Mouse (Mus musculus): ENCODE measurements around the gene Neil1.

The Neil1 gene

DNA sequence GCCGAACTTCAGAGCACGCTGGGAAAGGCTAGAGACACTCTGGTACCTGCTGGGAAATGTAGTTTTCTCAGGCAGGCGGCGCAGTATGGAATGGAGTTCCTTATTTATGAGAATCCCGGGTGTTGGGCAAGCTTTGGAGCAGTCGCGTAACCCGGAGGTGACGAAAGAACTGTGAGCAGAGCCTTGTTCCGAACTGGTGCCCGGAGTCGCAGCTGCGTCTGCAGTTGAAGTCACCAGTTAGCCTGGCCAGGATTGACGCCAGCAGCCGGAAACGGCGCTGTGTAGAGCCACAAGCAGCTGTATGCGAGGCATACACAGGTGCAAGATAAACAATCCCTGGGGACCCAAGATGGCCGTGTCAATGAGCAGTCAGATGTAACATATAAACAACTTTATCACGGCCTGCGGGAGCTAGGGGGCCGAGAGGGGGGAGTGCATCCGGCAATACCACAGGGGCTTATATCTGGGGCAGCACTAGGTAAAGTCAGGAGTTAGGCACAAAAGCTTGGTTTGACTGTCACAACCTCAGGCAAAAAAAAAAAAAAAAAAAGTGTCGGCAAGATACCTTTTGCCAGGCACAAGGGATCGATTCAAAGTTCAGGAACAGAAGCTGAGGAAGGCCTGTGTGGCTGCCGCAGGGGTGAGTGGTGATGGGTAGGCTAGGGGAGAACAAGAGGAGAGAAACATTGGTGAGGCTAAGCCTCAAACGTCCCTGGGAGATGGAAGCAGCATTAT lies at the start of gene Neil1:
TSS of gene Neil1 (minus strand) at position 162 of the 735 bp plus-strand sequence.
- in situ Hi-C loops (cut with MboI): no loop called here

DNA sequence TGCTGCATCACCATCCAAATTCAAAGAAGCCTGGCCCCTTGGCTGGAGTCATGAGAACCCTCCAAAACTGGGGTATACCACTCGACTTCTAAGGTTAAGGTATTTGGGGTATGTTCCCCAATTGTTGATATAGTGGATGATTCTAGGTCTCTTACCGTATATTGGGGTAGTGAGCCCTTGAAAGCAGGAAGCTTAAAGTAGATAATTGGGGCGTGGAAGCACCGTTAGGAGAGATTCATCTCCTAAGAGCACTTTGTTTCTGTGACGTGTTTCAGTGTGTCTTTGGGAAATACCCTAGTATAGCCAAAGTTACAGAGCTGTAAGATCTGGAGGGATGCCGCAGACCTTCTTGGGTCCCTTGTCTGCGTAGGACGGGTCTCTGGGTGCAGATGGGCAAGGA lies 49.3 kb upstream of the Neil1 start:
- in situ Hi-C loops (cut with MboI): no loop called here

DNA sequence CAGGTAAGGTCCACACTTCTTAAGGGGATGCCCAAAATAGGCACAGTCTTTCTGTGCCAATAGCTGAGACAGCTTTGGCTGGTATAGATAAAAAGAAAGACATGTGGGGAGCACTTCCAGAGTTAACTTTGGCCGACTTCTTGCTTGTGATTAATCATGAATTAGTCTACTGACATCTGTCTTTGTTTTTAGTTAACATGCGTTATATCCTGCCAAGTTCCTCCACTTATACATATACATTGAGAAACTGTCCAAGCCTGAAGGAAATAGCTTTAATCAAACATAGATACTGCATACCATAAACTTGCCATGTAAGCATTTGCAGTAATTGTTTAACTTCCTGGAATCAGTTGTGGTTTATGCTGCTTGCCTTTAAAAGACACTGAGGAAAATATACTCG lies 48.6 kb upstream of the Neil1 start:
- in situ Hi-C loops (cut with MboI): no loop called here

DNA sequence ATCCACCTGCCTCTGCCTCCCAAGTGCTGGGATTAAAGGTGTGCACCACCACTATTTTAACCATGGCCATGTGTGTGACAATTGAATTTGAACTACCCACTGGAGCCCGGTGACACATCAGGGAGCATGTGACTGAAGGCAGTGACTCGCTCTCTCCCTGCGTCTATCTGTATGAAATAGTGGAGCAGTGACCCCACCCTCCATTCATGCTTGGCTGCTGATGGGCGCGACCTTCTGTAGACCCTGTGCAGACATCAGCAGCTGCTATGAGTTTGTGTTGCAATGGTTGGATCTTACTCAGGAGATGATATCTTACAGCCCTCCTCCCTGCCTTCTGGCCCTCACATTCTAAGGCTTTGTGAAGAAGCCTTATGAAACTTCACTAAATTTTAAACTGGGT lies 20.3 kb upstream of the Neil1 start:
- in situ Hi-C loops (cut with MboI): no loop called here

DNA sequence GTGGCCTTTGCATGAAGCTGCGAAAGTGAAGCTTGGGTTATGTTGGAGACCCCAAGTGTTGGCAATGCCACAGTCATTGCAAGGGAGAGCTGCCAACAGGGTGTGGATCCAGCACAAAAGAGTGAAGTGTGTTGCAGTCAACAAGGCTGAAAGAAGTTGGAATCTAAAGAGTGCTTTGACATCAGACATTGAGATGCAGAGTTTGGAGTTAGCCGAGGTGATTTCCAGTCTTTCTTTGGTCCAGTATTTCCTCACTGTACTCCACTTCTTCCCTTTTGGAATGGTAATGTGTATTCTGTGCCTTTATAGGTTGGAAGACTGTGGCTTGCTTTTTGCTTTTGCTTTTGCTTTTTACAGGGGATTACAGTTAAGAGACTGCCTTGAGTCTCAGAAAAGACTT lies 18.1 kb upstream of the Neil1 start:
- in situ Hi-C loops (cut with MboI): no loop called here

DNA sequence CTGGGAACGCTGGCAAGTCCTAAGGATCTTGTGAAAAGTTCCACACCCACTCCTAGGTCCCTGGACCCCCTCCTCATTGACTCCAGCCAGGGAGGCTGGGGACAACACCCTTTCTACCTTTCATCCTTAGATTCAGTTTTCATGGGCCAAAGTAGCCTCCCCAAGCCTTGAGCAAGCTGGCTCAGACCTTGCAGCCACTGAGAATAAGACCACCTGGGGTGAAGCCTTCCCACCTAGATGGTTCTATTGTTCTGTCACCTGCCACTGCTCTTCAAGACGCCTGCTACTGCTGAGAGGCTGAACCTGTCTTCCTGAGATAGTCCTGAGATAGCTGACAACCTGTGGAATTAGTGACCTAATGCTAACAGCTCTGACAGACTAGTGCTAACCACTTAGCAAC lies 15.0 kb upstream of the Neil1 start:
- in situ Hi-C loops (cut with MboI): no loop called here

DNA sequence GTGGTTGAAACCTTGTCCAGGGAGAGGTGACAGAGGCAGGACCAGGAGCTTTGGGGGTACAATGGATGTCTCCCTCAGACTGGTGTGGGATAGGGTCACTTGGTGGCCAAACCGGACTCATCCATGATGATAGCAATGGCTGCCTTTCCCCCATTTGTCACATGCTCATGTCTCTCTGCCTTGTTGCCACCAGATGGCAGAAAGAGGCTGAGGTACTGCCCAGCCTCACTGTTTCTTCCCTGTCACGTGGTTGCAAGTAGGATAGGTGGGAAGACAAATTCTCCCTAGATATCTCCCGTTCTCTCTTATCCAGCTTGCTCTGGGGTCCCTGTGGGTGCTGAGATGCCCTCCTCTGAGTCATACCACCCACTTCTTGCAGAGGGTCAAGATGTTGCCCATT lies 14.4 kb upstream of the Neil1 start:
- in situ Hi-C loops (cut with MboI): no loop called here

DNA sequence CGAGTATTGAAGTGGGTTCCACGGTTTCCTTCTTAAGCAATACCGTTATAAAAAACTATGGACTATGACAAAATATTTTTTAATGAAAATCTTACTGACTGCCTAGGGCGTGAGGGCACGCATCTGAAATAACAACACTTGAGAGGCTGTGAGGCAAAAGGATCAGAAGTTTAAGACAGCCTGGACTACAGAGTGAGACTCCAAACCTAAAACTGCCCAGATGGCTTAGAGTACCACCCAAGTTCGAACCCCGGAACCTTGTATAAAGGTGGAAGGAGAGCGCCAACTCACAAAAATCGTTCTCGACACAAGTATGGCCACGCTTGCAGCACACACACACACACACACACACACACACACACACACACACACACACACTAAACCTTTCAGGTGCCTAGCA lies 10.4 kb upstream of the Neil1 start:
- in situ Hi-C loops (cut with MboI): no loop called here

DNA sequence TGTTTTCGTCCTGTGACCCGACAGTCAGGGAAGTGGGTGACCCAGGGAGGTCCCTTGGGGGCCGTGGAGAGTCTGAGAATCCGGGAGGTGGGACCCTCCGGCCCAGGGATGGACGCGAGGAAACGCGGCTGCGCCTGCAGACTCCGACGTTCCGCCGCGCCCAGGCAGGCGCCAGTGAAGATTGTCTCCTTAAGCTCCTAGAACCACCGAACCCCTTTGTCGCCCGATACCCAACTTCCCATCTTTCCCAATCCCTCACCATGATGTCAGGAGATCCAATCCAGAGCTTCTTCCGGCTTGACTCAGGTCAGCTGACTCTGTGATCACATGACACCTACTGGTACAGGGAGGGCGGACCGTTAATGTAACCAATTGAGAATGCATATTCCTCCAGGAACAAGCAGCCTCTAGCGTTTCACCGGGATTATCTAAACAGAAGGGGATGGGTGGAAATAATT lies 9.9 kb upstream of the Neil1 start, which contains the start of gene Commd4:
TSS of gene Commd4 (minus strand) at position 319 of the 458 bp plus-strand sequence.
- in situ Hi-C loops (cut with MboI): no loop called here

DNA sequence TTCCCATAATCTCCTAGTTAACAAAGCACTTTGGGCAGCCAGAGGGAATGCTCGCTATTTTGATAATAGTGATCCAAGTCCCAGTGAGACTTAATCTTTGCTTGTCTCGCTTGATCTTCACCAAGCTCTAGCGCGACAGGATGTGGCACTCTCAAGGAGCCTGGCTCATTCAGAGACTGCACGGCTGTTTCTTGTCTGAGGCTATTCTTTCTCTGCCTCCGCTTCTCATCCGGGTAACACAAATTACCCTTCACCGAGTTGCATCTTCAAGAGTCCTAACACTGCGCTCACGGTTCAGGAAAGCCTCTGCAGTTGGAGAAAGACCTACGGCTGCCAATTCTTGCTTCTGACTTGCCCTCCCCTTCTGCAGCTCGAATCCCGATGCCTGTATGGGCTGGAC lies 9.4 kb upstream of the Neil1 start:
- in situ Hi-C loops (cut with MboI): no loop called here

DNA sequence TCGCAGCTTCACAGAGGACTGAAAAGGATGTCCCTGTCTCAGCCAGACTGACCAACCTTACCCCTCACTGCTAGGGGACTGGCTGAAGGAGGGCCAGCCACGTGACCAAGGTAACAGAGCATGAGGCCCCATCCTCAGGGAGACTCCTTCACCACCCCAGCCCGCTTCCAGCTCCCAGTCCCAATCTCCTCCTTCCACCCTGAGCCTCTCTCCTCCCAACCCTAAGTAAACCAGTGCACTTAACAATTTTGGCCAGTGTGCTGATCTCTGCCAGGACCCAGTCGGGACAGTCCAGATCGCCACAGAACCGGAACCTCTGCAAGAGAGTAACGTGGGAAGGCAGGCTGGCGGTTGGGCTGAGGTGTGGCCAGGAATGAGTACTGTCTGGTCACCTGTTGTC lies 8.7 kb upstream of the Neil1 start:
- in situ Hi-C loops (cut with MboI): no loop called here

DNA sequence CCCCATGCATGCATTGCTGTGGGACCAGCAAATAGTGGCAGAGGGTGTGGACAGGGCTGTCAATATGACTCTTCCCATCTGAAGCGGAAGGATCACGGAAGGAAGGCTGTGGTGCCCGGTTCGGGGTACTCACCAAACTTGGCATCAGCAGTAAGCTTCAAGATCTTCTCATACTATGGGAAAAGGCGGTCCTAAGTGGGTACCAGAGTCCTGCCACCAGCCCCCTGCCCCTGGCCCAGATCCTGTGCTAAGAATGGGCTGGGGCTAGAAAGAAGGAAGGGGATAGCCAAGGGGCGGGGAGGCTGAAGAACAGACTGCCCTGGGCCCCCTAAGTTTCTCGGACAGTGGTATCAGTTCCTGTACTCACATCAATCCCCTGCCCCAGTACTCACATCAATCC lies 8.3 kb upstream of the Neil1 start:
- in situ Hi-C loops (cut with MboI): no loop called here

DNA sequence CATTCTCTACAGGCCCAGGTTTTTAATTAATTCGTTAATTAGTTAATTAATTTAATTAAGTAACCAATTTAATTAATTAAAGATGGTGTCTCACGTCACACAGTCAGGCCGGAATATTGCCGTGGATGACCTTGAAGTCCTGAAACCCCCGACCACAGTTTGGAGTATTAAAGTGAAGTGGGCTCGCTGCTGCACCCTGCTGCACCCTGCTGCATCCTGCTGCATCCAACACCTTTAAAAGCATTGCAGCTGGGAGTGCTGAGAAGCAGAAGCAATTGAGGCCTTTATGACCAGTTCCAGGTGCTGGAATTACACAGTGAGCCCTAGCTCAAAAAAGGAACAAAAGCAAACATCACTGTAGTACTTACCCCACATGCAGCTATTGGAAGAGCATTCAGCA lies 4.2 kb upstream of the Neil1 start:
- in situ Hi-C loops (cut with MboI): no loop called here

DNA sequence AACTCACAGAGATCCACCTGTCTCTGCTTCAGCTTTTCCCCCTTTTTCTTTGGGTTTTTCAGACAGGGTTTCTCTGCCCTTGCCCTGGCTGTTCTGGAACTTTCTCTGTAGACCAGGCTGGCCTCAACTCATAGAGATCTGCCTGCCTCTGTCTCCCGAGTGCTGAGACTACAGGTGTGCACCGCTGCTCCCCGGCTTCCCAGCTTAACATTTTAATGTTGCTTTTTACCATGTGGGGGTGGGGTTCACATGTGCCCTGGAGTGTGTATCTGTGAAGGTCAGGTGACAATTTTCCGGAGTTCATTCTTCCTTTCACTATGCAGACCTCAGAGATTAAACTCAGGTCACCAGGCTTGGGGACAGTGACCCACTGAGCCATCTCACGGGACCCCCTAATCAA lies 2.1 kb upstream of the Neil1 start:
- in situ Hi-C loops (cut with MboI): no loop called here

DNA sequence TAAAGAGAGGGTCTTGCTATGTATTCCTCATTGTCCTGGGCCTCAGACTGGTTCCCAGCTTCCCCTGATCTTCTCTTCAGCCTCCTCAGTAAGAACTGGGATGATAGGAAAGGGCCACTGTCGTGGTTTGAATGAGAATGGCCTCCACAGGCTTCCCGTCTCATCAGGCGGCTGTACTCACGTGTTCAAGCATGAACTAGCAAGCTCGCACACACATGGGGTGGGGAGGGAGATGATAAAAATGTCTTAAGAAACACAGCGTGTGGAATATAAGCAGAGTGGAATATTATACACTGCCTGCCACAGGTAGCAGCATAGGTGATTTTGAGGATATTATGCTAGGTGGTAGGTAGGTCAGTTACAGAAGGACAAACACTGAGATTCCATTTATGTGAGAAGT lies 916 bp upstream of the Neil1 start:
- in situ Hi-C loops (cut with MboI): no loop called here

DNA sequence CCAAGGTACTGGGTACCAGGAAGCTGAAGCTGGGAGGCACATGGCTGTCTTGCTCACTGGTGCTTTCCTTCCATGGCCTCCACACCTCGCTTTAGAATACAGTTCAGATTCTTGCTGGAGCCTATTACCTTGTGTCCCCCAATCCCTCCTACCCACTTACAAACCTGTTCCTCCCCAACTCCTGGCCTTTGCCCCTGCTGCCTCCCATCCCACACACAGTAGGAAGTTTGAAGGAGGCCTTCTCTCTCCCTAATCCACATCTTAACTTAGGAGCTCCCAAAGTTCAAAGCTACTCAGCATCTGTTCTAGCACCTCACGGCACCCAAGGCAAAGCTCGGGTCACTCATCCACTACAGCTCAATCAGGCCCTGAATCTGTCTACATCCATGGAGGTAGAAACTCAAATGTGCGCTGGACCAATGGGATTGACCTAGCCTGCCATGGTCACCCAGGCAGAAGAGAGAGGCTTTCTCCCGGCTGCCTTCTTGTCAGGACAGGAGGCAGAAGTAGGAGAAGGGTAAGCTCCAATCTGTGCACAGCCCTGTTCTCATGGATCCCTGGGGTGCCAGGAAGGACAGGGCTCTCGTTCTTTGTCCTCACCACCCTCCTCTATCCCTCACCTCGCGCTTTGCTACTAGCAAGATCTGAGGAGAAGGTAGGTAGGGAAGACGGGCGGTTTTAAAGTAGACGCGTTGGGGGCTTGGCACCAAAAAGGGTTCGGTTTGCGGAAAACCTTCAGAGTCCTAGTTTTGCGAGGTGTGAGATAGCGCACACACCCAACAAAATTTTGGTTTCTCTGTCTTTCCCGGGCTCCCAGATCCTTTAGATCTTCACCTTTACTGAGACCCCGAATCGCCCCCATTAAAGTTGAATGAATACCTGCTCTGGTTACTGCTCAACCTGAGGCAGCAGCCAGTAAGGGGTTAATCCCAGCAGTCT lies 631 bp downstream of the Neil1 start:
- in situ Hi-C loops (cut with MboI): no loop called here

DNA sequence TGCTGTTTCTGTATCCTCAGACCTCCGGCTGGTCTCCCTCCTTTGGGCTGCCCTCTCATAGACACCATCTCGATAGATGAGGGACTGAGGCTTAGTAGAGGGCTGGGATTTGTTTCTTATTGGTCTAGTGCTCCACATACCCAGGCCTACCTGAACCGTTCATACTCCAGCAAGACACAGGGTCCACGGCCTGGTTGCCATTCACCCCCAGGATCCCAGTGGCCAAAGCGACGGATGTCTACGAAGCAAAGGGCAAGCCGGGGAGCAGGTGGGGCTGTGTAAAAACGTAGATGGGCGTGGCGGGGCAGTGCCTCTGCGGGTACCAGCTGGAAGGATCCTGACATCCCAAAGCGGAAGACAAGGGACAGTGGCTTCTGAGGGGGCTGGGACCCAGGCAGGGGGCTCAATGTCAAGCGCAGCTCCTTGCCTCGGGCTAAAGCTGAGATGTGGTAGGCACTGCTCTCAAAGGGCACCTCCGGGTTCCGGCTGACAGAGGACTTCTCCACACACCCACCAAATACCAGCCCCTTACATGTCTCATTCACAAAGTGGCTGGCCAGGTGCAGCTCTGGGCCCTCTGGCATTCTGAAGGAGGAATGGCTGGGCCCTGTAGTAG lies 1.5 kb downstream of the Neil1 start:
- in situ Hi-C loops (cut with MboI): no loop called here

DNA sequence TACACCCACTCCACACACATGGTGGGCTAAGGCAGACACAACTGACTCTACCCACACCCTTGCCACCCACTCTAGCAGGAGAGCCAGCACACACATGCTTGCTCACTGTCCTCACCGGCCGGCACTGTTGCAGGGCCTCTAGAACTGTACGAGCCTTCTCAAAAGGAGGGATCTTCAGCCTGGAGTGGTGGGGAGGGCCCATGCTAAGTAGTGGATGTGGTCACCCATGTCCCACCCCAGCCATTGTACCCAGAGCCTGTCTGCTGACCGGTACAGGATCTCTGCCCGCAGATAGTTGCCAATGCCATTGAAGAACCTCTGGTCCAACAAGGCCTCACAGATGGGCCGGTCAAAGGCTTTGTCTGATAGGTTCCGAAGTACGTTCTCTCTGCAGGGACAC lies 3.3 kb downstream of the Neil1 start:
- in situ Hi-C loops (cut with MboI): no loop called here

DNA sequence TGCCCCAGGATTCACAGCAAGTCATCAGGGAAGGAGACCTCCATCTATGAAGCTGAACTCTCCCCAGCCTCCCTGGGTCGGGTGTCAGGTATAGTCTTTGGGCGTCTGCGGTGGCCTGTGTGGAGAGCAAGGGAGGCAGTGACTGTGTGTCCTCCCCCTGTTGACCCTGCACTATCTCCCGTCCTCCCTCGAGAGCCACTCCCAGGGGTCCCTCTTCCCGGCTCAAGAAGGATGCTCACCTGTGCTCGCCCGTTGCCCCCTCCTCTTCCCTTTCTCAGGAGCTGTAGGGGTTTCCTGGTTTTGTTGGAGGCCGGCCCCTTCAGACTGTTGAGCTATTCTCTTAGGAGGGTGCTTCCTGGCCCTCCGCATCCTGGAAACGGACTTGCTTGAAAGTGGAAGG lies 4.9 kb downstream of the Neil1 start:
- in situ Hi-C loops (cut with MboI): no loop called here

DNA sequence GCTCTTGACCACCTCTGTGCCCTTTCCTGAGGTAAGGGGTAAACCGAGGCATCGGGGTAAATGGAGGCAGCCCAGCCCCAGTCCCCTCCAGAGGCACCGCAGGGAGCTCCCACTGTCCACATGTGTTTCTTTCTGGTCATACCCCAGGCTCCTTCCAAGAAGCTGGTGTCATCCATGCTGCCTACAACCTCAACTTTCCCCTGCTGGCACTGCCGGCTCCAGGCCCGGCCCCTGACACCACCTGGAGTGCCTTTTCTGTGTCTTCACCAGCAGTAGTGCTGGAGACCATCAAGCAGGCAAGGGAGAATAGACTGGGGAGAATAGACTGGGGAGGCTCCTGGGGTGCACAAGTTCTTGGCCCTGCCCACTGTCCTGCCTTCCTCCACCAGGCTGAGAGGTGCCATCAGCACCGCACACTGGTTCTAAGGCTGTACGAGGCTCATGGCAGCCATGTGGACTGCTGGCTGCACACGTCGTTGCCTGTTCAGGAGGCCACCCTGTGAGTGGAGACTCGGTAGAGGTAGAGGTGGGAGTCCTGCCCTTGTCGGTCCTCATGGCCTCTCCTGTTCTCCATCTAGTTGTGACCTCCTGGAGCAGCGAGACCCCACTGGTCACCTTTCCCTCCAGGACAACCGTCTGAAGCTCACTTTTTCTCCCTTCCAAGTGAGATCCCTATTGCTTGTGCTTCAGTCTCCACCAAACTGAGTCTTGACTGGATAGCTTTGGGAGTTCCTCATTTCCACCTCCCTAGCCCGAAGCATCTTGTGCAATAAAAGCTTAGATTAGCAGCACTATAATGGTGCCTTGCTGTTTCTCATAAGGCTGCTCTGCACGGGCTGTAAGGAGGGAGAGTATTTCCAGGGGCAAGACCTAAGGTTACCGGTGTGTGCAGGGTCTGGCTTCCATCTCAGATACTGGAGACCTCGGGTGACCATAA lies 6.4 kb downstream of the Neil1 start:
- in situ Hi-C loops (cut with MboI): no loop called here

DNA sequence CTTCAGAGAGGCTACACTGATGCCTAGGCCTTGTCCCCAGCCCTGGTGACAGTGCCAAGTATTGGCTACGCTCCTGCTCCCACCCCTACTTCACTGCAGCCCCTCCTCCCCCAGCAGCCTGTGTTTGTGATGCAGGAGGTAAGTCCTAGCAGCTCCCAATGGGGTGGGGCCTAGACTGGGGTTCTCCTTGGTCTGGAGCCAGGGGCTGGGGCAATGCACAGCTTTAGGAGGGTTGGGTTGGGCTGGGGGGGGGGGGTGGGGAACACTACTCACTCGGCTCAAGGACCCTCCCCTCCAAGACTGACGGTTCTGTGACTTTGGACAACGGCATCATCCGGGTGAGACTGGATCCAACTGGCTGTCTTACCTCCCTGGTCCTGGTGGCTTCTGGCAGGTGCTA lies 8.5 kb downstream of the Neil1 start:
- in situ Hi-C loops (cut with MboI): loop anchor here (10.0 kb wide), 1 partner anchor 205 kb away; the partner anchor contains the start of gene Imp3
